Mouse (Mus musculus): ENCODE results near the gene Kcnab1.

GRCm38 (mm10) chr3:65145152-65145551 lies 36.0 kb downstream of the Kcnab1 start:
- TF ChIP-seq CTCF (IDR thresholded peaks at IDR 0.05; ENCODE audit: control insufficient read depth, insufficient read depth, insufficient read length) (no peak), MYOD1 (IDR thresholded peaks at IDR 0.05; ENCODE audit: control insufficient read depth, insufficient read length, low read depth) (no peak), MAX (IDR thresholded peaks at IDR 0.05) (no peak)

All from C2C12 (cell line).